Mouse (Mus musculus) granulocyte monocyte progenitor cell, adult 5-6 weeks (primary cell): ENCODE measurements at regions not wholly inside any gene's neighbourhood (a gene's known extent, or its start where the extent isn't known, plus 50 kb on each side); places are given as distances from the start of the nearest gene placed in this dataset.
A peak's percentile ranks its signal among the peaks of the same experiment; 100 is the strongest.

Experiments
- ATAC-seq: replicated peaks from 2 replicates; pipeline ENCODE4 v1.8.0; 2016; ENCODE audit warnings: mild to moderate bottlenecking, moderate TSS enrichment, inconsistent platforms; ENCODE audit not compliant: poor library complexity, severe bottlenecking

DNA sequence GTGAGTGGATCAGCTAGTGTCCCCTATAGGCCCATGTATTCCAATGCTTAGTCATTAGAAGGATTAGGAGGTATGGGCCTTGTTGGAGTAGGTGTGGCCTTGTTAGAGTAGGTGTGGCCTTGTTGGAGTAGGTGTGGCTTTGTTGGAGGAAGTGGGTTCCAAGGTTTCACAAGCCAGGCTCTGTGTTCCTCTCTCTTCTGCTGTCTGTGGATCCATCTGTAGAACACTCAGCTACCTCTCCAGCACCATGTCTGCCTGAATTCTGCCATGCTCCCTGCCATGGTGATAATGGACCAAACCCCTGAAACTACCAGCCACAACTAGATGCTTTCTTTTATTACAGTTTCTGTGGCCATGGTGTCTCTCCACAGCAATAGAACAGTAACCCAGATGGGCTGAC is 235.7 kb upstream of the Nr5a2 start:
- ATAC-seq: peak; percentile 56; the same call in 1 of the 2 replicates

- no peak for ATAC-seq
Measured at GRCm38 (mm10) chr1:137195065-137195620, 234.9 kb upstream of the Nr5a2 start.

GRCm38 (mm10) chr1:137178231-137178630 is 218.0 kb upstream of the Nr5a2 start:
- no peak for ATAC-seq

DNA sequence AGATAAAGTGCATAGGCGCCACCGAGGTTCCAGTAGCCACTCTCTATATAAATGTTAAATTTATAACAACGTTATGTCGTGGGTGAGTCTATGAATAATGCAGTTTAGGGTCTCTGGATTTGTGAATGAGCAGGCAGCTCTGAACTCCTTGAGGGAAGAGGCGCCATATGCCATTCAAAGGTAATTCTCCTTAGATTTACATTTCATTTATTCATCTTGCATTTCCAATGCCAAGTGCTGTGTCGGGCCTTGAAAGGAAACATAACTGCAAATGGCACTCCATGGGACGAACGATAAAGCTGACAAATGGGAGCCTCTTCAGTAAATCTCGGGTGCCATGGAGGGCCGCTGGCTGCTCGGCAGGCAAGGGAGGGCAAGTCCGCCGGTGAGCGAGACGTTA is 216.4 kb upstream of the Nr5a2 start:
- no peak for ATAC-seq

- no peak for ATAC-seq
Measured at GRCm38 (mm10) chr1:137174081-137174480, 213.8 kb upstream of the Nr5a2 start.

- no peak for ATAC-seq
Measured at GRCm38 (mm10) chr1:137172128-137172527, 211.9 kb upstream of the Nr5a2 start.

DNA sequence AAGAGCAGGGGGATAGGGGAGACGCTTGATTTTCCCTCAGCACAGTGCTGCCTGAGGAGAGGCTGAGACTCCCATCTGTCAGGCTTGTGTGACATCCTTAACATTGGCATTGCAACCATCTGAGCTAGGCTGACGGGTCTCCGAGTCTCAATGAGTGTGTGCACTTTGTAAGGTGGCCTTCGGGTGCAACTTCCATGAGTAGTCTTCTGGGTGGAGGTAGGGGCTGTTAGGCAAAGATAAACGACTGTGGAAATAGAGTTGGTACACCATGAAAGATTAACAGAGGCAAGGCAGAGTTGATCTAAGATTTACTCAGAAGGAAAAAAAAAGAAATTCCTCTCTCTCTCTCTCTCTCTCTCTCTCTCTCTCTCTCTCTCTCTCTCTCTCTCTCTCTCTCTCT is 211.2 kb upstream of the Nr5a2 start:
- no peak for ATAC-seq

GRCm38 (mm10) chr1:137147891-137148290 is 187.6 kb upstream of the Nr5a2 start:
- ATAC-seq: no peak

- no peak for ATAC-seq
Measured at GRCm38 (mm10) chr1:137141879-137142570, 181.8 kb upstream of the Nr5a2 start.

DNA sequence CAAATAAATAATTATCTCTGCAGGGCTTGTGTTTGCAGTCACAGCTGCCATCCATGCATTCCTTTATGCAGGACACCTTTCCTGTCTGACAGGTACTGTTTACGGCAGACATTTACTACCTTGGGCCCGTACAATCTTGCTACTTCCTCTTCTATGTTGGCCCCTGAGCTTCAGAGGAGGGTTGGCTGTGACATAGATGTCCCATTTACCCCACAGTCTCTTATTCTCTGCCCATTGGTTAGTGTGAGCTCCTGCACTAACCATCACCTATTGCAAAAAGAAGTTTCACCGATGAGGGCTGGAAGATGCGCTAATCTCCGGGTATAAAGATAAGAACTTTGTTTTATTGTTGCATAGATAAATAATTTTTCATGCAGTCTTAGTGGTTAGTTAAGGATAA is 181.1 kb upstream of the Nr5a2 start:
- ATAC-seq: no peak

- no peak for ATAC-seq
Measured at GRCm38 (mm10) chr1:137136156-137136555, 175.9 kb upstream of the Nr5a2 start.

GRCm38 (mm10) chr1:137133734-137134133 is 173.5 kb upstream of the Nr5a2 start:
- no peak for ATAC-seq

- no peak for ATAC-seq
Measured at GRCm38 (mm10) chr1:137130264-137130663, 170.0 kb upstream of the Nr5a2 start.

DNA sequence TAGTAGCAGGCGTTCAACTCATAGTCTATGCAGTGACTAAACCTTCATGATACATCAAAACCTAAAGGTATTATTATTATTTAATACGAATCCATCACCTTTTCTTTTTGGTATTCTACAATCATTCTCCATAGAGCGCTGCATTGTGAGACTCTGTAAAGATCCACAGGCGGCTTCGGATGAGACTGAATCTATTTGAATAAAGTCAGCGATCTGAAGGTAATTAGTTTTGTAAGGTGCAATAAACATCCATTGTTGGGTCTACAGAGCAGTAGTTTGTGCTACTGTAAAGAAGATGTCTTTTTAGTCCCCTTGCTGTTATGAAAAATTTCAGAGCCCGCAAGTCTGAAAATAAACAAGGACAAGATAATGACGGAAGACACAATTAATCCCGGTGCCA is 168.9 kb upstream of the Nr5a2 start:
- ATAC-seq: no peak

GRCm38 (mm10) chr1:137117866-137118265 is 157.6 kb upstream of the Nr5a2 start:
- no peak for ATAC-seq

DNA sequence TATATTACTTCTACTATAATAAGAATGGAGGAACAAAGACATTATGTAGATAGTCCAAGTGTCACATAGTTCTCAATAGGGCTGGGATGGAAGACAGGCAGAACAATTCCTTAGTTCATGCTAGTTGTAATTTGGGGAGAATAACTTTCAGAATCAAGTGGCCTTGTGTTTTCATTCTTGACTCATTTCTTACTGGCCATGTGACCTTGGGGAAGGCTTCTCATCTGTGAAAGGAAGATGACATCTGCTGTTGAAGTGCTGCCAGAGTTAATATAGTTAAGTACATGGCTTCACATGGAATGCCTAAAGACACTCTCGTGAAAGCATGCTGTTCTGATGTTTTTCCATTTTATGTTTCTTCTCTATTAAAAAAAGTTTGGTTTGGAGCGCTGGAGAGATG is 146.2 kb upstream of the Nr5a2 start:
- ATAC-seq: no peak

DNA sequence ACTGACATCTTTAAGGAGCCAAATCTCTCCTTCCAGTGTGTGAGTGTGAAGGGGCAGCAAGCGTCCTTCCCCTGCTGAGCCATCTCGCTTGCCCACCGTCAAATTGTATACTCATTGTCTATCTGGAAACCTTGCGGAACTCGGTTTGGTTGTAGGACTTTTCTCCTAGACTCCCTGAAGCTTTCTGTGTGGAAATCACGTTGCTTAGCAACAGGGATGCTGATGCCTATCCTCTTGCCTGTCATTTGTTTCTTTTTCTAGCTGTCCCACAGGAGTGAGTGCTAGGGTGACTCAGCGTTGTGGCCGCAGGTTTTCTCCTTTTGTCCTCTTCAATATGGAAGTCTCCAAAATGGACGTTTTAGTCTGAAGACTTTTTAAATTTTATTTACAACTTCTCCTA is 131.5 kb upstream of the Nr5a2 start:
- no peak for ATAC-seq

DNA sequence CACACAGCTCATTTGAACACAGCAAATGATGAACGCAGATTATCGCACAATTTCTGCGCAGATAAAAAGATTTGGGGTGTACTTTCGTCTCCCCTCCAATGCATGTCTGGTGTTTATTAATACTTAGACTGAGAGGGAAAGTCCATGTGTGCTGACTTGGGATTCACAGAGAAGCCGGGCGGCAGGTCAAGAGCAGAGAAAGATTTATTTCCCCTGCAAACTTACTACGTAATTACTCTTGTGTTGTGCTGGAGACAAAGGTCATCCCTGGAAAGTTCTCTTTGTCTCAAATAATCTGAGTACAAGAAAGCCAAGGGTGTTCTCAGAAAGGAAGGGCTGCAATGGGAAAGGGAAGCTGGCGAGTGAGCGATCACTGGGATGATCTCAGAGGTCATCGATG is 127.9 kb upstream of the Nr5a2 start:
- ATAC-seq: no peak

DNA sequence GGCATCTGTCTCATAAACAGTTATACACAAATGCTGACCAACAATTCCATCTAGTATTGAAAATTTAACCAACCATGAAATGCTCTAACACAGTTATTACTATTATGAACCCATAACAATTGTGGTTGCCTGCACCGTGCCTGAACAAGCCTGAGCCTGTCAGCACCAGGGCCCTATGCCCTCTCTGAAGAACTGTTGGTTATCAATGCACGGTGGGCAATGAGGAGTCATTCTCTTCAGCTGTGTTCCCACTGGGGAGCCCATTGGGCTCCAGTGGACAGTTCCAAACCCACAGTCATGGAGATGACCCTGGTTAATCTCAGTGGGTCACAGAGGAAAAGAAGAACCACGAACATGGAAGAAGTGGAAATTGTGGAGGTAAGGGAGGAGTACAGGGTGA is 126.5 kb upstream of the Nr5a2 start:
- ATAC-seq: no peak

DNA sequence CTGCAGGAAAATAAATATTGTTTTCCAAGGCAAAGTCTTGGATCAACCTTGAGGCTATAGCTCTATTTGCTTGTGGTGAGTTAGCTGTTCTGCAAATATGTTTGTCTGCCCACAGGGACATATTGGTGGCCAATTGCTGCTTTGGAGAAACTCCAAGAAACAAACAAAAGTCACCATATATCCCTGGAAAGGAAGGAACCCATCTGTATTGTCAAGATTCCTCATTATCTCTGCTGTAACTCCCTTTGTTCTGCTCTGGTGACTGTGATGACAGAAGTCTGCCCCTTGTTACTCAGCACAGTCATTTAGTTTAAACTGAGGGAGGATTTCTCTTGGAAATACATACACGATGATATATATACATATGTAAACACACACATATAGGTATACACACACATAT is 123.3 kb upstream of the Nr5a2 start:
- no peak for ATAC-seq

DNA sequence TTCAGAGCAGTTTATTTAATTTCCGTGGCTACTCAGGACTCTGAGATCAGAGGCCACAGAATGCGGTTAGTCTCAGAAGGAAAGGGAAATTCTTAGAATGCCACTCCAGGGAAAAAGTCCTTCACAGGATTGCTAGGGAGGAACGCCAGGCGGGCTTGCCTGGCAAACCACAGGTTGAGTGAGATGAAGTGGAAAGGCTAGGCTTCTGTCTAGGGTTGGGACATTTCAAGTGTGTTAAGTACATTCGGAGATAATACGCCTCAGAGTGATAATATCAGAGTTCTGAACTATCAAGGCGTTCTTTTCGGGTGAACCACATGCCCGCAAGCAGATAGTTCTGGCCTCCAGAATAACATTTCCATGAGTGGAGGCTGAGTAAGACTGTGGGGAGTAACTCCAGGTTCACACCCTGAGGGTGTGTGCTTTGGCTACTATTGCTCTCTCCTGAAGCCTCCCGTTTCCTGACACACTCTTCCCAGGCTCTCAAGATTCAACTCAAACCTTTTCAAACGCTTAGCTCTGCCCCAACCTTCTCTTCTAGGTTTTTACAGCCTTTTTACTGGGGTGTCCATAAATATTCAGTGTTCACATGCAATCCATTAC is 119.3 kb upstream of the Nr5a2 start:
- no peak for ATAC-seq

DNA sequence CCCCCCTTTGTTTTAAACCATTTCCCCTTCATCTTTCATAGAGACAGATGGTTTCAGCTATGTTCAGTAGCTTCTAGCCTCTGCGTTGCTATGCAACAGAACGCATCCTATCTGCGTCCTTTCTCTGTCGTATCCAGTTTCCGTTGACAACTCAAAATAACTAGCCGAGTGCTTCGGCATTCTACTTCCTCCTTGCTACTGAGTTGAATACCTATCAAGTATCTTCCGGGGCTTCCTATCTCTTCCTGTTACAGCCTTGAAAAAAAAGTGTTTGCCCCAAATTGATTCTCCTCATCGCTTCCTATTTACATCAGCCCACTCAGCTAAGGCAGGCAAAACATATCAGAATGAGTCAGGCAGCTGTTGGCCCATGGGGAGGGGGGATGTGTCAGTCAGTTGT is 114.5 kb upstream of the Nr5a2 start:
- peak; percentile 61 for ATAC-seq
